Mouse (Mus musculus): Measurements from ENCODE around the gene Rapgef4.

- TF ChIP-seq CTCF (IDR thresholded peaks at IDR 0.05; ENCODE audit: borderline replicate concordance, insufficient read depth, low read depth, low read length) (no peak), POLR2A (IDR thresholded peaks at IDR 0.05; ENCODE audit: borderline replicate concordance, insufficient read depth, low read length) (no peak)
These were observed 281.9 kb downstream of the Rapgef4 start for GRCm38 (mm10) chr2:72262814-72263480.
